Mouse (Mus musculus) left cerebral cortex, adult 8-10 months (tissue): ENCODE measurements at regions not wholly inside any gene's neighbourhood (a gene's known extent, or its start where the extent isn't known, plus 50 kb on each side); places are given as distances from the start of the nearest gene placed in this dataset.
"Not testable (repeated sequence)": the region's sequence is repeated elsewhere in the genome, so short reads cannot be mapped to it uniquely, and the experiment has no call there.

Experiments
- DNase-seq, 2 experiments: peaks; one replicate each; pipeline ENCODE4 v3.0.0; 2022; ENCODE audit warnings: low spot score in 2 of 2

GRCm38 (mm10) chr6:143431896-143432450 is 265.0 kb downstream of the Etnk1 start:
- DNase-seq = peak; percentile 58 to 84

- no peak for DNase-seq
These were observed 270.6 kb downstream of the Etnk1 start for GRCm38 (mm10) chr6:143437367-143438271.

GRCm38 (mm10) chr6:143438272-143438591 is 271.2 kb downstream of the Etnk1 start:
- no peak for DNase-seq

- no peak for DNase-seq
These were observed 272.5 kb downstream of the Etnk1 start for GRCm38 (mm10) chr6:143439484-143439883.

- DNase-seq = no peak
These were observed 273.4 kb downstream of the Etnk1 start for GRCm38 (mm10) chr6:143440237-143440950.

- no peak for DNase-seq
These were observed 275.3 kb downstream of the Etnk1 start for GRCm38 (mm10) chr6:143442361-143442760.

- DNase-seq = no peak
These were observed 276.4 kb downstream of the Etnk1 start for GRCm38 (mm10) chr6:143443446-143443845.

GRCm38 (mm10) chr6:143444782-143445181 is 277.8 kb downstream of the Etnk1 start:
- no peak for DNase-seq

GRCm38 (mm10) chr6:143445834-143446552 is 279.0 kb downstream of the Etnk1 start:
- no peak for DNase-seq

- no peak for DNase-seq
These were observed 280.0 kb downstream of the Etnk1 start for GRCm38 (mm10) chr6:143447060-143447459.

GRCm38 (mm10) chr6:143449071-143449470 is 282.1 kb downstream of the Etnk1 start:
- no peak for DNase-seq

GRCm38 (mm10) chr6:143451869-143452268 is 284.8 kb downstream of the Etnk1 start:
- no peak for DNase-seq

- DNase-seq = no peak
These were observed 287.7 kb downstream of the Etnk1 start for GRCm38 (mm10) chr6:143454695-143455218.

- DNase-seq = no peak
These were observed 298.0 kb downstream of the Etnk1 start for GRCm38 (mm10) chr6:143464907-143465537.

GRCm38 (mm10) chr6:143472676-143473075 is 305.7 kb downstream of the Etnk1 start:
- not testable (repeated sequence) for DNase-seq

GRCm38 (mm10) chr6:143474396-143474795 is 307.4 kb downstream of the Etnk1 start:
- DNase-seq = no peak

GRCm38 (mm10) chr6:143475296-143475695 is 308.3 kb downstream of the Etnk1 start:
- DNase-seq = no peak

- peak in 1 of 2 experiments; percentile 59 for DNase-seq
These were observed 310.4 kb downstream of the Etnk1 start for GRCm38 (mm10) chr6:143477396-143477795.

GRCm38 (mm10) chr6:143479239-143479638 is 312.2 kb downstream of the Etnk1 start:
- DNase-seq = no peak

GRCm38 (mm10) chr6:143479701-143480388 is 312.8 kb downstream of the Etnk1 start:
- DNase-seq = no peak
